Mouse (Mus musculus) thymus, adult 2 months (tissue): ENCODE results near the gene Asb16.

Experiments
- CTCF ChIP-seq: fragments of 200-500 bp; IDR thresholded peaks from 2 replicates; pipeline ENCODE4 v1.5.1; 2012; ENCODE audit warnings: mild to moderate bottlenecking, control low read depth, low read length, moderate library complexity, borderline replicate concordance; ENCODE audit not compliant: control insufficient read depth, poor library complexity, insufficient read depth; ENCODE audit errors: extremely low read depth
- POLR2A ChIP-seq: fragments of 200-500 bp; IDR thresholded peaks from 2 replicates; pipeline ENCODE4 v1.6.1; 2012; ENCODE audit warnings: mild to moderate bottlenecking, low read length, control low read depth, moderate library complexity; ENCODE audit not compliant: control insufficient read depth, poor library complexity, insufficient read depth; ENCODE audit errors: extremely low read depth

GRCm38 (mm10) chr11:102228191-102228545, 40.4 kb upstream of the Asb16 start:
- TF ChIP-seq CTCF (no peak), POLR2A (no peak)
